ENCODE assay signal across 15 mouse cellular contexts in genomic region chr3:21423139-21423538, GRCm38 (mm10).
DNase-seq lines count a peak whose midpoint lies in the region; ATAC-seq lines count a peak whose summit lies in the region.
"Had no signal": no experiment of that assay in that cellular context is flagged by ENCODE, and none has a peak within 500 bp of the region (broad histone marks: within the 10 kb centered on the region; RNA-seq: fewer than 3 reads in every experiment).

No protein-coding gene starts in this region.

- H3K36me3 ChIP-seq in forebrain, embryonic 15.5 days: no peaks in the 10 kb centered on the region
- no peaks in the 10 kb centered on the region for H3K36me3 ChIP-seq in forebrain, embryonic 10.5 days (replicated peaks)
- H3K36me3 ChIP-seq in neural tube, embryonic 14.5 days (ENCODE audit: control insufficient read depth, insufficient read depth, low read length): no peaks in the 10 kb centered on the region
- H3K36me3 ChIP-seq: embryonic facial prominence, embryonic 10.5 days; embryonic facial prominence, embryonic 12.5 days had no signal

- peaks cover 28% of the 10 kb centered on the region for H3K4me1 ChIP-seq in forebrain, embryonic 15.5 days
- H3K4me1 ChIP-seq in forebrain, embryonic 10.5 days: peaks cover 10% of the 10 kb centered on the region
- H3K4me1 ChIP-seq in neural tube, embryonic 14.5 days (ENCODE audit: control insufficient read depth, insufficient read depth, low read length): peaks cover 3% of the 10 kb centered on the region; the same call in 1 of the 2 replicates

- no peaks in the 10 kb centered on the region for H3K9me3 ChIP-seq in forebrain, embryonic 15.5 days
- no peaks in the 10 kb centered on the region for H3K9me3 ChIP-seq in forebrain, embryonic 10.5 days
- no peaks in the 10 kb centered on the region for H3K9me3 ChIP-seq in neural tube, embryonic 14.5 days (ENCODE audit: control insufficient read depth, low read length)
- H3K9me3 ChIP-seq: embryonic facial prominence, embryonic 10.5 days; embryonic facial prominence, embryonic 12.5 days; forebrain, embryonic 13.5 days had no signal

- ATAC-seq in forebrain, embryonic 15.5 days (replicated peaks): no peak
- ATAC-seq in neural tube, embryonic 14.5 days (ENCODE audit: low read depth): peak; percentile 54; the same call in 1 of the 2 replicates
- ATAC-seq: forebrain, embryonic 13.5 days had no signal

- 22% methylated on average over 5 of the region's 5 CpGs for WGBS in forebrain, embryonic 15.5 days
- WGBS in forebrain, embryonic 10.5 days: 92% methylated on average over 5 of the region's 5 CpGs
- WGBS in neural tube, embryonic 14.5 days: 31% methylated on average over 5 of the region's 5 CpGs

- no peak for DNase-seq in forebrain, embryonic 10.5 days (ENCODE audit: extremely low spot score, low spot score)
- no peak for DNase-seq in neural tube, embryonic 10.5 days (ENCODE audit: extremely low spot score, low spot score)
- DNase-seq in heart, adult 11 months: no peak
- DNase-seq: adrenal gland, adult 2 months; adrenal gland, postnatal 10 days; adrenal gland, postnatal 25 days; cerebellum, adult 11-12 months; cerebellum, adult 2 months; cerebellum, adult 9-10 months; cerebellum, postnatal 25 days had no signal

- H3K27ac ChIP-seq in forebrain, embryonic 15.5 days (replicated peaks): 0 out of 2 replicates have a peak overlapping the region, but pooled peaks have one; percentile 3
- H3K27ac ChIP-seq in forebrain, embryonic 10.5 days: no peak overlapping the region
- H3K27ac ChIP-seq in neural tube, embryonic 14.5 days (ENCODE audit: low read depth, low read length): no peak overlapping the region
- H3K27ac ChIP-seq: embryonic facial prominence, embryonic 10.5 days; embryonic facial prominence, embryonic 12.5 days; forebrain, embryonic 13.5 days had no signal

- no peak overlapping the region for H3K4me2 ChIP-seq in forebrain, embryonic 15.5 days (replicated peaks)
- no peak overlapping the region for H3K4me2 ChIP-seq in neural tube, embryonic 14.5 days (ENCODE audit: low read depth, low read length)
- H3K4me2 ChIP-seq: embryonic facial prominence, embryonic 12.5 days; forebrain, embryonic 13.5 days had no signal

- H3K27me3 ChIP-seq in forebrain, embryonic 15.5 days: no peaks in the 10 kb centered on the region
- no peaks in the 10 kb centered on the region for H3K27me3 ChIP-seq in forebrain, embryonic 10.5 days (ENCODE audit: poor library complexity, severe bottlenecking)
- no peaks in the 10 kb centered on the region for H3K27me3 ChIP-seq in neural tube, embryonic 14.5 days (ENCODE audit: control insufficient read depth, insufficient read depth, low read length)
- H3K27me3 ChIP-seq: embryonic facial prominence, embryonic 12.5 days; forebrain, embryonic 13.5 days had no signal

- H3K4me3 ChIP-seq in forebrain, embryonic 15.5 days: no peak overlapping the region
- H3K4me3 ChIP-seq in forebrain, embryonic 10.5 days: no peak overlapping the region
- no peak overlapping the region for H3K4me3 ChIP-seq in neural tube, embryonic 14.5 days (ENCODE audit: low read depth, low read length)
- H3K4me3 ChIP-seq: embryonic facial prominence, embryonic 10.5 days; embryonic facial prominence, embryonic 12.5 days; forebrain, embryonic 13.5 days had no signal

- H3K9ac ChIP-seq in forebrain, embryonic 15.5 days (replicated peaks): no peak overlapping the region
- H3K9ac ChIP-seq in neural tube, embryonic 14.5 days (replicated peaks; ENCODE audit: low read depth, low read length): no peak overlapping the region
- H3K9ac ChIP-seq: embryonic facial prominence, embryonic 12.5 days; forebrain, embryonic 13.5 days had no signal
